ENCODE assay signal across 12 mouse cellular contexts in genomic region chr4:79530968-79531620, GRCm38 (mm10).
DNase-seq lines count a peak whose midpoint lies in the region; ATAC-seq lines count a peak whose summit lies in the region.
"Had no signal": no experiment of that assay in that cellular context is flagged by ENCODE, and none has a peak within 500 bp of the region (broad histone marks: within the 10 kb centered on the region; RNA-seq: fewer than 3 reads in every experiment).

No protein-coding gene starts in this region.

- H3K9ac ChIP-seq in midbrain, embryonic 12.5 days (replicated peaks): no peak overlapping the region
- H3K9ac ChIP-seq: kidney, embryonic 15.5 days; limb, embryonic 13.5 days had no signal

- ATAC-seq in midbrain, embryonic 12.5 days (ENCODE audit: low FRiP score, low read depth): peak; percentile 48; the same call in 1 of the 2 replicates

- intact Hi-C loops in left cerebral cortex, postnatal 36 days (cut with DNase I): no loop called here

- H3K36me3 ChIP-seq in midbrain, embryonic 12.5 days: no peaks in the 10 kb centered on the region
- no peaks in the 10 kb centered on the region for H3K36me3 ChIP-seq in midbrain, embryonic 10.5 days
- H3K36me3 ChIP-seq: kidney, embryonic 15.5 days; limb, embryonic 13.5 days had no signal

- no peaks in the 10 kb centered on the region for H3K9me3 ChIP-seq in midbrain, embryonic 12.5 days
- no peaks in the 10 kb centered on the region for H3K9me3 ChIP-seq in midbrain, embryonic 10.5 days (replicated peaks)
- H3K9me3 ChIP-seq: kidney, embryonic 15.5 days; limb, embryonic 13.5 days had no signal

- H3K27me3 ChIP-seq in midbrain, embryonic 12.5 days: no peaks in the 10 kb centered on the region
- no peaks in the 10 kb centered on the region for H3K27me3 ChIP-seq in midbrain, embryonic 10.5 days (ENCODE audit: low read depth, poor library complexity, severe bottlenecking)
- H3K27me3 ChIP-seq: kidney, embryonic 15.5 days; limb, embryonic 13.5 days had no signal

- H3K27ac ChIP-seq in midbrain, embryonic 12.5 days (replicated peaks): peak overlapping the region; percentile 54; the same call in 1 of the 2 replicates
- H3K27ac ChIP-seq in midbrain, embryonic 10.5 days (replicated peaks): no peak overlapping the region
- H3K27ac ChIP-seq: kidney, embryonic 15.5 days; limb, embryonic 13.5 days had no signal

- no peak overlapping the region for H3K4me2 ChIP-seq in midbrain, embryonic 12.5 days (replicated peaks)
- H3K4me2 ChIP-seq: kidney, embryonic 15.5 days; limb, embryonic 13.5 days had no signal

- no peaks in the 10 kb centered on the region for H3K4me1 ChIP-seq in midbrain, embryonic 12.5 days
- H3K4me1 ChIP-seq in midbrain, embryonic 10.5 days: peaks cover 3% of the 10 kb centered on the region; the same call in 1 of the 2 replicates
- H3K4me1 ChIP-seq: kidney, embryonic 15.5 days; limb, embryonic 13.5 days had no signal

- no peak for DNase-seq in midbrain, embryonic 10.5 days (ENCODE audit: low spot score)
- peak; percentile 3 to 47 for DNase-seq in frontal cortex, postnatal 36 days (ENCODE audit: low spot score in 2 of 2)
- peak; percentile 14 to 32 for DNase-seq in left cerebral cortex, postnatal 36 days (ENCODE audit: low spot score in 2 of 2)
- peak; percentile 10 for DNase-seq in right cerebral cortex, postnatal 25 days
- DNase-seq in kidney, adult 8-10 months: no peak
- no peak for DNase-seq in adrenal gland, adult 2 months
- no peak for DNase-seq in cerebellum, adult 11 months
- DNase-seq: gastrocnemius, postnatal 10 days; thymus, postnatal 25 days had no signal

- 67% methylated on average over 6 of the region's 6 CpGs for WGBS in midbrain, embryonic 12.5 days
- 79% methylated on average over 6 of the region's 6 CpGs for WGBS in midbrain, embryonic 10.5 days

- H3K4me3 ChIP-seq in midbrain, embryonic 12.5 days: no peak overlapping the region
- H3K4me3 ChIP-seq in midbrain, embryonic 10.5 days: no peak overlapping the region
- H3K4me3 ChIP-seq: kidney, embryonic 15.5 days; limb, embryonic 13.5 days had no signal

Comparison
In these comparisons a context has a peak if more than half of its experiments do, and no peak if none do; other contexts are left out.
1. DNase-seq: peak in frontal cortex, postnatal 36 days (2 of 2), left cerebral cortex, postnatal 36 days (2 of 2) and right cerebral cortex, postnatal 25 days (single experiment); none in midbrain, embryonic 10.5 days (single experiment), kidney, adult 8-10 months (0 of 2), adrenal gland, adult 2 months (single experiment) and cerebellum, adult 11 months (single experiment).